Mouse (Mus musculus) mammary gland, adult 2 months (tissue): Measurements from ENCODE around the gene Zfp956. TPM values are rescaled to one million over a fixed set of nuclear protein-coding genes. Genes with fewer than 3 reads are reported as not detected.

Source experiments
- polyA plus RNA-seq: library from polyadenylated mRNA; depleted of rRNA; stranded (reverse); fragments of >200 nt; gene quantifications from 2 replicates; pipeline ENCODE4 v1.2.3, GENCODE M21; 2012; ENCODE audit warnings: low replicate concordance; rRNA removed

Zfp956 gene
- polyA plus RNA-seq: 14.5 and 17.6 TPM in 2 replicates

DNA sequence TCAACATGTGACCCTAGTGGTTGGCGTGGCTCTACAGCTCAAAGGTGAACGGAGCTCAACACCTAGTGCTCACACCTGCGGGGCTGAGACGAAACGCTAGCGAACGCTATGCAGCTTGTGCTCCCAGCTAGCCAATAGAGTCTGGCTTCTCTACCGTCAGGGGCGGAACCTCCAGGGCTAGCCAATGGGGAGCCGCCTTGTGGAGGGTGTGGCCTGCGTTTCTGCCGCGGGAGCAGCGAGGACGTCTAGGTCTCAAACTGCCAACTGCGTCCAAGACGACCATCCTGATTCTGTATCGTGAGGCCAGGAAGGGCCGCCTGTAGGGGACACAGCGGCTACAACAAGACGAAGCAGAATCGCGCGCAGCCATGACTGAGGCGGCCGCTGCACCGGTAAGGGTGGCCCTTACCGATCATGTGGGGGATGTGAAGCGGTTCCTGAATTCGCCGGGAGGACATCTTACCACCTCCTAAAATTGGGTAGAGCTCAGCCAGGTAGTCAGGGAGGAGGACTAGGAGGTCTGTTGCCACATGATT, at the start of gene Zfp956:
Gene Zfp956, plus strand, starts transcription at position 200 of the 536 bp plus-strand sequence.

DNA sequence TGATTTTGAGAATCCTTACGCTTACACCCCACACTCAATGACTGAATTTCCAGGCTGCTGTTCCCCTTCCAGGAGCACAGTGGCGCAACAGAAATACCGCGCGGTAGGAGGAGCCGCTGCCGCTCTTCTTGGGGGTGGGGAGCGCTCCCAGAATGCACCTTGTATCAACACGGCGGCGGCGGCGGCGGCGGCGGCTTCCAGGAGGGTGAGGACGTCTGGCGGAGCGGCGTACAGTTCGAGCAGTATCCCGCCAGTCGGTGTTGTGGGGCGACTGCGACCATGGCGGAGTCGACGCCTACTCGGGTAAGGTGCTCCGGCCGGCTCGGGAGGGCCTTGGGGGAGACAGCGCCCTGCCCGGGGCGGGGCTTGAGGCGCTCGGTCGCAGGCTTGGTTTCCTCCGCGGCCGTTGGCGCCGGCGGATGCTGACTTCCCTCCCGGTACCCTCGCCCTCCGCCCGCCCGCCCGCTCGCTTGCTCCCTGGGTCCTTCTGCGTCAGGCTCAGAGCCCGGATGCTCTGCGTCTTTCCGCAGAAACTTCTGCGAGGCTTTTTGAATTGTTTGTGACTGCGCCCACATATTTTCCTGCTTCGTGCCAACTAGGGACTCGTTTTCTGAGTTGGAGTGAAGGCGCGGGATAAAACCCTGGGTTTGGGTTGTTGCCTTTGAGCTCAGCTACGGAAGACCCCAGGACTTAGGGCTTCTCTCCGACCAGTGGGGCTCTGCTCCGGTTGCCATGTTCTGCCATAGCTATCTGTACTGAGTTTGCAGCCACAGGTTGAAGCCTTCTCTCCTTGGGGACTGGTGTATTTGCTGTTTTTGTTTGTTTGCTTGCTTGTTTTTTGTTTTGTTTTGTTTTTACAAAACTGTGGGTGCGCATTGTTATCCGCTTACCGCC, 32.5 kb upstream of the Zfp956 start, which contains the start of gene Zfp212:
Gene Zfp212, plus strand, starts transcription at position 30 of the 894 bp plus-strand sequence.

Other genes with a start within 250 kb of the Zfp956 start
- 19.3 and 36.7 TPM in 2 replicates for gene Pdia4, start 140.0 kb upstream of the Zfp956 start, polyA plus RNA-seq
- 0.20 and 0.30 TPM in 2 replicates for gene Zfp786, start 122.5 kb upstream of the Zfp956 start, polyA plus RNA-seq
- 11.4 and 12.6 TPM in 2 replicates for gene Zfp398, start 117.7 kb upstream of the Zfp956 start, polyA plus RNA-seq
- gene Zfp282, start 76.2 kb upstream of the Zfp956 start, polyA plus RNA-seq: 8.4 and 10.6 TPM in 2 replicates
- gene Zfp212, start 32.9 kb upstream of the Zfp956 start, polyA plus RNA-seq: 8.7 and 11.0 TPM in 2 replicates
- gene Zfp777, start 95.5 kb downstream of the Zfp956 start, polyA plus RNA-seq: 24.2 and 27.6 TPM in 2 replicates
- gene Zfp746, start 133.2 kb downstream of the Zfp956 start, polyA plus RNA-seq: 23.9 and 29.6 TPM in 2 replicates